Mouse (Mus musculus) MEL (cell line): Measurements from ENCODE around the gene Dnajc15. TPM values are rescaled to one million over a fixed set of nuclear protein-coding genes. Genes with fewer than 3 reads are reported as not detected.

Source experiments
- DNase-seq: peaks from one replicate; pipeline ENCODE4 v3.0.0; 2011; ENCODE audit warnings: low read depth, low spot score
- H3K27ac ChIP-seq: 2 replicates; pipeline ENCODE4 v1.5.1; 2012; ENCODE audit warnings: low read depth, mild to moderate bottlenecking, control low read depth, low read length, moderate library complexity; ENCODE audit not compliant: control insufficient read depth
- H3K27me3 ChIP-seq, 2 experiments: fragments of 150-350 bp in 1 of 2; sonication (generic) in 1 of 2; 2 replicates each; pipeline ENCODE4 v1.6.1; 2012; ENCODE audit warnings: low read length in 2 of 2, mild to moderate bottlenecking in 2 of 2, improper control_type of control experiment in 1 of 2, moderate library complexity in 1 of 2; ENCODE audit not compliant: insufficient read depth in 2 of 2, control insufficient read depth in 1 of 2
- H3K36me3 ChIP-seq, 2 experiments: 2 replicates each; pipeline ENCODE4 v1.6.1; 2012 to 2014; ENCODE audit warnings: low read length in 2 of 2, improper control_type of control experiment in 1 of 2, inconsistent platforms in 1 of 2, mild to moderate bottlenecking in 1 of 2; ENCODE audit not compliant: insufficient read depth in 2 of 2, control insufficient read depth in 1 of 2
- H3K4me1 ChIP-seq, 2 experiments: fragments of 150-350 bp in 1 of 2; sonication (generic) in 1 of 2; 2 replicates each; pipeline ENCODE4 v1.6.1; 2012; ENCODE audit warnings: low read length in 2 of 2, improper control_type of control experiment in 1 of 2, mild to moderate bottlenecking in 1 of 2; ENCODE audit not compliant: insufficient read depth in 2 of 2, control insufficient read depth in 1 of 2
- H3K4me3 ChIP-seq, 2 experiments: fragments of 150-350 bp in 1 of 2; sonication (generic) in 1 of 2; 2 replicates each; pipeline ENCODE4 v1.5.1; 2012; ENCODE audit warnings: low read depth in 2 of 2, low read length in 2 of 2, mild to moderate bottlenecking in 2 of 2, moderate library complexity in 2 of 2, control low read depth in 1 of 2, improper control_type of control experiment in 1 of 2; ENCODE audit not compliant: control insufficient read depth in 1 of 2, insufficient read depth in 1 of 2
- H3K79me2 ChIP-seq: 2 replicates; pipeline ENCODE4 v1.6.1; 2012; ENCODE audit warnings: mild to moderate bottlenecking, low read length, moderate library complexity; ENCODE audit not compliant: control insufficient read depth, poor library complexity, insufficient read depth
- H3K9ac ChIP-seq: 2 replicates; pipeline ENCODE4 v1.6.1; 2012; ENCODE audit warnings: low read depth, mild to moderate bottlenecking, control low read depth, low read length, moderate library complexity; ENCODE audit not compliant: control insufficient read depth, poor library complexity, severe bottlenecking
- H3K9me3 ChIP-seq: fragments of 150-350 bp; sonication (generic); replicated peaks from 2 replicates; pipeline ENCODE4 v1.6.1; 2012; ENCODE audit warnings: mild to moderate bottlenecking, low read length, improper control_type of control experiment, moderate library complexity; ENCODE audit not compliant: insufficient read depth
- CHD1 ChIP-seq: IDR thresholded peaks from 2 replicates; pipeline ENCODE4 v1.6.1; 2012; ENCODE audit warnings: low read depth, mild to moderate bottlenecking, inconsistent platforms, low read length, improper control_type of control experiment
- CHD2 ChIP-seq: IDR thresholded peaks from 2 replicates; pipeline ENCODE4 v1.6.1; 2011; ENCODE audit warnings: low read length, improper control_type of control experiment
- CTCF ChIP-seq, 3 experiments: IDR thresholded peaks in 2 of 3; conservative IDR thresholded peaks in 1 of 3; 2 replicates each; pipeline ENCODE4 v1.5.1; 2011 to 2012; ENCODE audit warnings: low read length in 3 of 3, low read depth in 2 of 3, mild to moderate bottlenecking in 2 of 3, improper control_type of control experiment in 1 of 3, inconsistent platforms in 1 of 3, mixed read lengths in 1 of 3, moderate library complexity in 1 of 3; ENCODE audit not compliant: control insufficient read depth in 1 of 3, insufficient read depth in 1 of 3, poor library complexity in 1 of 3, severe bottlenecking in 1 of 3
- EP300 ChIP-seq, 2 experiments: IDR thresholded peaks; 2 replicates each; pipeline ENCODE4 v1.6.1; 2011; ENCODE audit warnings: improper control_type of control experiment in 2 of 2, low read length in 2 of 2, low read depth in 1 of 2, mild to moderate bottlenecking in 1 of 2
- ETS1 ChIP-seq: IDR thresholded peaks from 2 replicates; pipeline ENCODE4 v1.6.1; 2012; ENCODE audit warnings: low read depth, mild to moderate bottlenecking, inconsistent platforms, low read length, improper control_type of control experiment, moderate library complexity
- HCFC1 ChIP-seq: IDR thresholded peaks from 2 replicates; pipeline ENCODE4 v1.6.1; 2012; ENCODE audit warnings: low read depth, mild to moderate bottlenecking, inconsistent platforms, low read length, improper control_type of control experiment, moderate library complexity
- JUND ChIP-seq: IDR thresholded peaks from 2 replicates; pipeline ENCODE4 v1.6.1; 2011; ENCODE audit warnings: low read depth, mild to moderate bottlenecking, improper control_type of control experiment, low read length
- KAT2A ChIP-seq: conservative IDR thresholded peaks from 2 replicates; pipeline ENCODE4 v1.6.1; 2012; ENCODE audit warnings: low read depth, low read length, improper control_type of control experiment, inconsistent platforms
- MAFK ChIP-seq: IDR thresholded peaks from 2 replicates; pipeline ENCODE4 v1.6.1; 2011; ENCODE audit warnings: low read depth, mild to moderate bottlenecking, low read length, improper control_type of control experiment, borderline replicate concordance
- MAX ChIP-seq: IDR thresholded peaks from 2 replicates; pipeline ENCODE4 v1.6.1; 2011; ENCODE audit warnings: low read length, improper control_type of control experiment
- MEF2A ChIP-seq: IDR thresholded peaks from 2 replicates; pipeline ENCODE4 v1.6.1; 2014; ENCODE audit warnings: low read depth, mild to moderate bottlenecking, inconsistent platforms, low read length, improper control_type of control experiment; ENCODE audit not compliant: poor library complexity, insufficient replicate concordance, severe bottlenecking; ENCODE audit errors: extremely low read depth
- MYB ChIP-seq: IDR thresholded peaks from 2 replicates; pipeline ENCODE4 v1.6.1; 2011; ENCODE audit warnings: mild to moderate bottlenecking, low read depth, low read length, improper control_type of control experiment
- NRF1 ChIP-seq: IDR thresholded peaks from 2 replicates; pipeline ENCODE4 v1.6.1; 2014; ENCODE audit warnings: low read depth, mild to moderate bottlenecking, inconsistent platforms, low read length, improper control_type of control experiment, moderate library complexity; ENCODE audit not compliant: poor library complexity, insufficient read depth, severe bottlenecking
- POLR2A ChIP-seq, 2 experiments: IDR thresholded peaks; 2 replicates each; pipeline ENCODE4 v1.6.1; 2011 to 2012; ENCODE audit warnings: low read length in 2 of 2, mild to moderate bottlenecking in 2 of 2, control low read depth in 1 of 2, improper control_type of control experiment in 1 of 2, low read depth in 1 of 2, moderate library complexity in 1 of 2; ENCODE audit not compliant: control insufficient read depth in 1 of 2, insufficient read depth in 1 of 2, poor library complexity in 1 of 2
- POLR2AphosphoS2 ChIP-seq: IDR thresholded peaks from 2 replicates; pipeline ENCODE4 v1.6.1; 2011; ENCODE audit warnings: low read length, improper control_type of control experiment
- RCOR1 ChIP-seq: IDR thresholded peaks from 2 replicates; pipeline ENCODE4 v1.6.1; 2012; ENCODE audit warnings: low read depth, mild to moderate bottlenecking, inconsistent platforms, low read length, improper control_type of control experiment
- SIN3A ChIP-seq: IDR thresholded peaks from 2 replicates; pipeline ENCODE4 v1.6.1; 2012; ENCODE audit warnings: low read length, improper control_type of control experiment, inconsistent platforms
- TBP ChIP-seq: IDR thresholded peaks from 2 replicates; pipeline ENCODE4 v1.8.0; 2011; ENCODE audit warnings: low read depth, low read length, improper control_type of control experiment
- TCF12 ChIP-seq: IDR thresholded peaks from 2 replicates; pipeline ENCODE4 v1.6.1; 2014; ENCODE audit warnings: low read depth, mild to moderate bottlenecking, inconsistent platforms, low read length, improper control_type of control experiment, moderate library complexity
- ZC3H11A ChIP-seq: IDR thresholded peaks from 2 replicates; pipeline ENCODE4 v1.6.1; 2012; ENCODE audit warnings: low read depth, mild to moderate bottlenecking, inconsistent platforms, low read length, improper control_type of control experiment
- ZKSCAN1 ChIP-seq: IDR thresholded peaks from 2 replicates; pipeline ENCODE4 v1.6.1; 2012; ENCODE audit warnings: low read depth, mild to moderate bottlenecking, inconsistent platforms, low read length, improper control_type of control experiment, moderate library complexity
- ZMIZ1 ChIP-seq: IDR thresholded peaks from 2 replicates; pipeline ENCODE4 v1.6.1; 2012; ENCODE audit warnings: low read depth, mild to moderate bottlenecking, inconsistent platforms, low read length, improper control_type of control experiment, moderate library complexity
- polyA plus RNA-seq, 2 experiments: library from polyadenylated mRNA; stranded (reverse) in 1 of 2; unstranded in 1 of 2; fragments of >175 nt in 1 of 2; fragments of >200 nt in 1 of 2; gene quantifications; 2 replicates each; pipeline versions ENCODE4 v1.2.1 to v1.2.4; 2012; ENCODE audit warnings: low replicate concordance in 2 of 2, low read depth in 1 of 2; ENCODE audit not compliant: insufficient read length in 2 of 2, insufficient read depth in 1 of 2, missing spikeins in 1 of 2
- total RNA-seq: library from RNA; depleted of rRNA; stranded (reverse); fragments of 300-350 nt; gene quantifications from 2 replicates; pipeline ENCODE4 v1.2.3, GENCODE M21; 2012

Dnajc15 gene
- total and polyA plus RNA-seq, 3 experiments, result not detected

DNA sequence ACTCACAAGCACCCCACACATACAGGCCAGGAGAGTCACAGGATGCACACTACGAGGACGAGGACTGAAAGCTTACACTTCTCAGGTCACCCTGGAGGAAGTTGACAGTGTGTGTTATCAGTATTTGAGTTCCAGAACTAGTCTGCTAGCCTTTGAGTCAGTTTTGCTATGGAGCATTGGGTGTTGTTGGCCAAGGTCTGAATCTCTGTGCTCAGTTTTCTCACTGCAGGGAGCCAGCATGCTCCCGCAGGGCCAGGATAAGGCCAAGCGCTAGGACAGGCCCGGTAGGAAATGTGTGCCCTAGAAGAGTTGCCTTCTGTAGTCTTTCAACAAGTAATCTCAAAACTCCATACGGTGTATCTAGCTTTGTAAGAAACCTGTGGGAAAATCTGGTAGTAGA lies 34.4 kb downstream of the Dnajc15 start:
- TF ChIP-seq RCOR1 (no peak), TCF12 (no peak), POLR2A (IDR thresholded peaks at IDR 0.05; ENCODE audit: control insufficient read depth in 1 of 2, insufficient read depth in 1 of 2, low read depth in 1 of 2, low read length in 2 of 2, poor library complexity in 1 of 2) (no peak), MEF2A (no peak), JUND (no peak)
- Histone ChIP-seq H3K79me2 (no peaks in the 10 kb centered on the region), H3K9ac (no peak overlapping the region), H3K27ac (no peak overlapping the region), H3K4me1 (no peaks in the 10 kb centered on the region), H3K27me3 (no peaks in the 10 kb centered on the region), H3K36me3 (no peaks in the 10 kb centered on the region), H3K4me3 (no peak overlapping the region), H3K9me3 (no peaks in the 10 kb centered on the region)
- DNase-seq, result no peak

DNA sequence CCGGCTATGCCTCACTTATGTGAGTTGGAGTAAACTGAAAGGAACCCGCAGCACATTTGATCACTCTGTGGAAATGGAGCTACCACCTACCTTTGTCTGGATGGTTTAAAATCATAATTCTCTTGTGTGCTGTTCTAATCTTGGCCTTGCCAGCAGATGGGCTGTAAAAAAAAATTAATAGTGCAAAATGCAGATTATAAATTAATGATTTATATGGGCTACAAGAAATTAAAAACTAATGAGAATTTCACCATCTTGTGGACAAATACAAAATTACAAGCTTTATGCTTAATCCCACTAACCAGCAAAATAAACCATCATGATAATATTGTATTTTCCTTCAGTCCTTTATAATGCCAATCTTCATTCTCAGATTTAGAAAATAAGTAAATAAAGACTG lies 34.8 kb downstream of the Dnajc15 start:
- TF ChIP-seq ZC3H11A (no peak), ETS1 (no peak), CHD2 (no peak), ZKSCAN1 (no peak), ZMIZ1 (no peak), MAX (no peak), NRF1 (no peak), POLR2A (IDR thresholded peaks at IDR 0.05; ENCODE audit: control insufficient read depth in 1 of 2, insufficient read depth in 1 of 2, low read depth in 1 of 2, low read length in 2 of 2, poor library complexity in 1 of 2) (no peak), SIN3A (no peak), MYB (no peak), HCFC1 (no peak)
- no peak for DNase-seq
- H3K79me2 ChIP-seq, result no peaks in the 10 kb centered on the region
- no peaks in the 10 kb centered on the region for H3K9me3 ChIP-seq
- H3K4me1 ChIP-seq, result no peaks in the 10 kb centered on the region
- H3K9ac ChIP-seq, result no peak overlapping the region
- no peak overlapping the region for H3K4me3 ChIP-seq
- H3K27me3 ChIP-seq, result no peaks in the 10 kb centered on the region
- no peaks in the 10 kb centered on the region for H3K36me3 ChIP-seq
- H3K27ac ChIP-seq, result no peak overlapping the region

DNA sequence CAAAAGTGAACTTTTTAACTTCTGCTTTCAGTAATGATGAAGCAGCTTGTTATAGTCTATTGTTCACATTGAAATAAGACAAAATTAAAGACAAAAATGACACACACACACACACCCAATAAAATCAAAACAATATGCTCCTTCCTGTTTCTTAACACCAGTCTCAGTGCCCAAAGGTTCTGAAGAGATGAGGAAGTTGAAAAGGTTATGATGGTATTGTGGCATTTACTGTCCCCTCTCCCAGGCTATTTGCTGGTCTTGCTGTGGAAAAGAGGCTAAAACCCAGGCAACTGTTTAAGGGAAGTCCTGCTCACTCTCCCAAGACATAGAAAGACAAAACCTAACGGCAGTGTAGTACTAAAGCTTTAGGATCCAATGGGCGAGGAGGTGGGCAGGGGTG lies 38.1 kb downstream of the Dnajc15 start:
- no peaks in the 10 kb centered on the region for H3K27me3 ChIP-seq
- no peak for DNase-seq
- no peak overlapping the region for H3K27ac ChIP-seq
- TF ChIP-seq POLR2AphosphoS2 (no peak), JUND (no peak), KAT2A (no peak), TBP (no peak), TCF12 (no peak), MAFK (no peak), CHD1 (no peak), ZMIZ1 (no peak), ZC3H11A (no peak), CTCF (IDR thresholded peaks at IDR 0.05 in 2 of 3, conservative IDR thresholded peaks at IDR 0.05 in 1 of 3; ENCODE audit: control insufficient read depth in 1 of 3, insufficient read depth in 1 of 3, low read depth in 2 of 3, low read length in 3 of 3, poor library complexity in 1 of 3, severe bottlenecking in 1 of 3) (no peak), EP300 (IDR thresholded peaks at IDR 0.05; ENCODE audit: low read depth in 1 of 2, low read length in 2 of 2) (no peak), MYB (no peak)
- no peaks in the 10 kb centered on the region for H3K79me2 ChIP-seq
- H3K36me3 ChIP-seq, result no peaks in the 10 kb centered on the region
- no peak overlapping the region for H3K9ac ChIP-seq
- H3K9me3 ChIP-seq, result no peaks in the 10 kb centered on the region
- H3K4me3 ChIP-seq, result no peak overlapping the region
- H3K4me1 ChIP-seq, result no peaks in the 10 kb centered on the region
